Mouse (Mus musculus) testis, adult 2 months (tissue): ENCODE data around the gene Tespa1. TPM values are rescaled to one million over a fixed set of nuclear protein-coding genes. Genes with fewer than 3 reads are reported as not detected.
"Not testable (repeated sequence)": the region's sequence is repeated elsewhere in the genome, so short reads cannot be mapped to it uniquely, and the experiment has no call there.

Experiments used
- H3K27ac ChIP-seq: fragments of 200-500 bp; 2 replicates; pipeline ENCODE4 v1.5.1; 2012; ENCODE audit warnings: low read depth, low read length; ENCODE audit not compliant: control insufficient read depth, insufficient read depth
- H3K27me3 ChIP-seq: fragments of 200-500 bp; 2 replicates; pipeline ENCODE4 v1.6.1; 2012; ENCODE audit warnings: mild to moderate bottlenecking, low read length, moderate library complexity; ENCODE audit not compliant: control insufficient read depth, insufficient read depth
- H3K36me3 ChIP-seq: fragments of 200-500 bp; 2 replicates; pipeline ENCODE4 v1.6.1; 2012; ENCODE audit warnings: mild to moderate bottlenecking, low read length; ENCODE audit not compliant: control insufficient read depth, insufficient read depth
- H3K4me1 ChIP-seq: fragments of 200-500 bp; 2 replicates; pipeline ENCODE4 v1.6.1; 2012; ENCODE audit warnings: low read length; ENCODE audit not compliant: control insufficient read depth, insufficient read depth
- H3K4me3 ChIP-seq: fragments of 200-500 bp; 2 replicates; pipeline ENCODE4 v1.5.1; 2012; ENCODE audit warnings: low read depth, mild to moderate bottlenecking, low read length, moderate library complexity, mixed read lengths; ENCODE audit not compliant: control insufficient read depth
- CTCF ChIP-seq: fragments of 200-500 bp; IDR thresholded peaks from 2 replicates; pipeline ENCODE4 v1.5.1; 2012; ENCODE audit warnings: low read depth, mild to moderate bottlenecking, inconsistent platforms, low read length, moderate library complexity; ENCODE audit not compliant: control insufficient read depth, insufficient read depth, insufficient replicate concordance
- POLR2A ChIP-seq: fragments of 200-500 bp; IDR thresholded peaks from 2 replicates; pipeline ENCODE4 v1.6.1; 2012; ENCODE audit warnings: low read depth, mild to moderate bottlenecking, inconsistent platforms, low read length, moderate library complexity; ENCODE audit not compliant: control insufficient read depth
- polyA plus RNA-seq: library from polyadenylated mRNA; depleted of rRNA; stranded (reverse); fragments of >200 nt; gene quantifications from 2 replicates; pipeline ENCODE4 v1.2.3, GENCODE M21; 2012; rRNA removed

Tespa1 gene
- not detected in 2 replicates for polyA plus RNA-seq

DNA sequence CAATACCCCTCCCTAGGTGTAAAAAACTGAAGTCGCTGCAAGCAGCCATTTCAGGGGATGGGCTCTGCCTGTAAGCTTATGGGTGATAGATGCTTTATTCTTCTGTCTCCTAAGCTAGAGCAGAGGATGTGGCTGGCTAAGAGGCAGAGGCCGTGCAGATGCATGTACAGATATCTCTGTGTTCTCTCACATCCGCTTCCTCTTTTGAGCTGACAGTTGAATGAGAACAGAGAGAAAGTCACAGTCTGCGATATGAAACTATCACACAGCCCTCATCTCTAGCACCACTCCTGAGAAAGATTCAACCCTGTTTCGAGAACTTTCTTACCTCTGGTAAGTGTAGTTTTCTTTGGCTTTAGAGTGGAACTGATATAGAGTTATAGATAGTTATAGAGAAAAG, at the start of gene Tespa1:
Tespa1 (plus strand) TSS at position 234 of the 400 bp plus-strand sequence.
- no peak within 1 kb of the TSS for H3K27ac ChIP-seq
- no peaks in the 10 kb centered on the region for H3K27me3 ChIP-seq
- H3K4me1 ChIP-seq, result no peaks in the 10 kb centered on the region
- H3K4me3 ChIP-seq, result no peak within 1 kb of the TSS
- no peak for TF ChIP-seq CTCF
- no peak for TF ChIP-seq POLR2A
- H3K36me3 ChIP-seq, result no peaks in the 10 kb centered on the region

DNA sequence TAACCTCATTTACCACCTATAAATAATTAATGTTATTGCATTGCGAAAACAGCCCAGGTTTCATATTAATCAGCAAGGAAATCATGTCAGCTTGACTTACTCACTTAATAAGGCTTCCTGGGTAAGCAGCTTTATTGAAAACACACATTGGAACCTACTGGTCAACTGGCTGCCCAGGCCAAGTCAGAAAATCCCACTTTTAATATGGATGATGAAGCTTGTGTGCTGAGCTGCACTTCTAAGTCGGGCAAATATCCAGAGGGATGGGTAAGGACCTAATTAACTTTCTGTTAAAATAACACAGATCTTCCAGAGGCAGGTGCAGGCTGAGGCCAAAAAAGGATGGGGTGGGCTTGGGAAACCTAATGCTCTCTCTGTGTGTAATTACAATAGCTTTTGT, 46.9 kb upstream of the Tespa1 start:
- H3K27ac ChIP-seq, result no peak overlapping the region
- no peak overlapping the region for H3K4me3 ChIP-seq
- no peak for TF ChIP-seq CTCF
- no peak for TF ChIP-seq POLR2A
- no peaks in the 10 kb centered on the region for H3K36me3 ChIP-seq
- no peaks in the 10 kb centered on the region for H3K4me1 ChIP-seq
- H3K27me3 ChIP-seq, result no peaks in the 10 kb centered on the region

DNA sequence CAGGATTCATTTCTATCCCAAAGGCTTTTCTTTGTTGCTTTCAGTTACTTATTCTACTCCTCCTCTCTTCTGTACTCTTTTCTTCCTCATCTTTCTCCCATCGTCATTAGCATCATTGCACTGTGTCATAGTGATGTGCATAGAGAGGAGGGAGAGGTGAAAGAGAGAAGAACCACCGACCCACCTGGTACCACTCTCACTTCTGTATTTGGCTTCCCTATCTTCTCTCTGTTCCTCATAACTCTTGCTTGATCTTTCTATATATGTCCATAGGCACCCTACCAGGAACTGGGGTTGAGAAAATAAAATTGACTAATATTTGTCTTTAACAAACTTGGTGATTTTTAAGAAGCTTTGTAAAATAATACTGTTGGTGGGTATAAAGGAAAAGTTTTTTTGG, 46.2 kb upstream of the Tespa1 start:
- Histone ChIP-seq H3K36me3 (no peaks in the 10 kb centered on the region), H3K4me1 (no peaks in the 10 kb centered on the region), H3K27me3 (no peaks in the 10 kb centered on the region), H3K4me3 (no peak overlapping the region), H3K27ac (no peak overlapping the region)
- TF ChIP-seq CTCF (no peak), POLR2A (no peak)

DNA sequence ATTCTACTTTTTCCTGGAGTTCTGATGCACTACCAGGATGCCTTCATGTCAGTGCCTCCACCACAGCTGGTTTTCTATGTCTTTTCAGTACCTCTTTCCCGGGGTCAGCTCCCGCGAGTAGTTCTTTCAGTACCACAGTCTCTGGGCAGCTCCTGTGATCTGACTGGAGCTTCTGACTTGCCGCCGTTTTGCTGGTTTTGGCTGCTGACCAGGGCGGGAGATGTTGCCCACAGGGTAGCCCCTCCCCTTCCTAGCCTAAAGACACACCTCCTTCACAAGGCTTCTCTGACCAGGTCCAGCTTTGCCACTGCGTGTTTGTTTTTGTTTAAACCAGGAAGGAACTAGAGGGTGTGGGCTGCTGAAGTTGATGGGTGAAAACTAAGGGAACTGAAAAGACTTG, 42.6 kb upstream of the Tespa1 start, which contains the start of gene Neurod4:
Neurod4 (minus strand) TSS at position 175 of the 400 bp plus-strand sequence.
- Histone ChIP-seq H3K36me3 (no peaks in the 10 kb centered on the region), H3K4me1 (no peaks in the 10 kb centered on the region), H3K27ac (no peak within 1 kb of the TSS), H3K4me3 (no peak within 1 kb of the TSS), H3K27me3 (no peaks in the 10 kb centered on the region)
- TF ChIP-seq CTCF (no peak), POLR2A (no peak)

DNA sequence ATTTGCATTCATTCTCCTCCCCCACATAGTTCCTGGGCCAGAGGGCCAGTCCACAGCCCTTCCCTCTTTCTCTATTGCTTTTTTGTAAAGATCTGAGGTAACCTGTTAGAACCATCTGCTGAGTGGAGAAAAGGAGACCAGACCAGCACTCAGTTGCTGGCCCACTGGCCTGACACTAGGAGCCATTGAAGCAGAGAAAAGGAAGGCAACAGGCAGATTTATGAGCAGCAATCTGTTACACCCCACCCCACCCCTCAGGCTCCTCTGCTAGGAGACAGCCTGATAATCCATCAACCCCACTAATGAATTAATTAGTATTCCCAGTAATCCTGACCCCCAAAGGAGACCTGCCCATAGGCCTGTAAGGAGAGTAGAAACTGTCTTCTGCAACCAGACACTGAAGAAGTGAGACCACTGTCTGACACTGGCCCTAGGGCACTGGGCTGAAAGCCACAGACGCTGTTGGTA, 40.7 kb upstream of the Tespa1 start:
- H3K27me3 ChIP-seq, result no peaks in the 10 kb centered on the region
- no peak overlapping the region for H3K27ac ChIP-seq
- TF ChIP-seq CTCF (no peak), POLR2A (no peak)
- no peak overlapping the region for H3K4me3 ChIP-seq
- no peaks in the 10 kb centered on the region for H3K4me1 ChIP-seq
- no peaks in the 10 kb centered on the region for H3K36me3 ChIP-seq

DNA sequence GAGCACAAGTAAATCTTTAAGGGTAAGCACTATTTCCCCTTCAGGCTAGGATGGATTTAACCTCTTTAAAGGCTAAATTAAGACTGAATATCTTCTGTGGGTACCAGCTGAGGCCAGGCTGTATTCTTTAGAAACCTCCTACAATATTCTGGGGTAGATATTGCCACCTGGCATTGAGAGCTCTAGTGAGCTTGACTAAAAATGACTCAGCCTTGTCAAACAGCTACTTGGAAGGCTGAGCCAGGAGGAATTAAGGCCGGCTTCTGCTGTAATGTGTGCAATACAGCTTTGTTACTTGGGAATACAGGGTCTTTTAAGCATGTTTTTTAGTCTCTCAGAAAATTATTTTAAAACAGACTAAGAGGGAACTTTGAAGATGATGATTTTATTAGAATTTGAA, 35.5 kb upstream of the Tespa1 start:
- no peak overlapping the region for H3K4me3 ChIP-seq
- H3K36me3 ChIP-seq, result no peaks in the 10 kb centered on the region
- no peak overlapping the region for H3K27ac ChIP-seq
- H3K4me1 ChIP-seq, result no peaks in the 10 kb centered on the region
- no peak for TF ChIP-seq POLR2A
- no peak for TF ChIP-seq CTCF
- H3K27me3 ChIP-seq, result no peaks in the 10 kb centered on the region

DNA sequence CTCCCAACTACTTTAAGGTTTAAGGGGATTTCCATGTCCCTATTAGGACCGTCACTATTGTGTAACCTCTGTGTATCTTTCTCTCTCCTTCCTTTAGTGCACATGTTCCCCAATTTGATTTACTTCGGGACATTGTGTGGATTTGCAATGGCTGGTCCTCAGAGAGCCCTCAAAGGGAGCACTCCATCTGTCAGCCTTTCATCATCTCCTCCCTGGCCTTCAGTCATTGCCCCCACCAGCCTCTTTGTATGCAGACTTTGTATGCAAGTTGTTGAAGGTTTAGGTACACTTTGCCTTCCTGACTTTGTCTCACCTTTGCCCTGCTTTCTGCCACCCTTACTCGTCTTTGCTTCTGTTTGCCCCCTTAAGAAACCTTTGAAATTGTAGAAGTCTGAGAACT, 34.7 kb upstream of the Tespa1 start:
- Histone ChIP-seq H3K27me3 (no peaks in the 10 kb centered on the region), H3K4me1 (no peaks in the 10 kb centered on the region), H3K36me3 (no peaks in the 10 kb centered on the region), H3K27ac (no peak overlapping the region), H3K4me3 (no peak overlapping the region)
- TF ChIP-seq CTCF (no peak), POLR2A (no peak)

DNA sequence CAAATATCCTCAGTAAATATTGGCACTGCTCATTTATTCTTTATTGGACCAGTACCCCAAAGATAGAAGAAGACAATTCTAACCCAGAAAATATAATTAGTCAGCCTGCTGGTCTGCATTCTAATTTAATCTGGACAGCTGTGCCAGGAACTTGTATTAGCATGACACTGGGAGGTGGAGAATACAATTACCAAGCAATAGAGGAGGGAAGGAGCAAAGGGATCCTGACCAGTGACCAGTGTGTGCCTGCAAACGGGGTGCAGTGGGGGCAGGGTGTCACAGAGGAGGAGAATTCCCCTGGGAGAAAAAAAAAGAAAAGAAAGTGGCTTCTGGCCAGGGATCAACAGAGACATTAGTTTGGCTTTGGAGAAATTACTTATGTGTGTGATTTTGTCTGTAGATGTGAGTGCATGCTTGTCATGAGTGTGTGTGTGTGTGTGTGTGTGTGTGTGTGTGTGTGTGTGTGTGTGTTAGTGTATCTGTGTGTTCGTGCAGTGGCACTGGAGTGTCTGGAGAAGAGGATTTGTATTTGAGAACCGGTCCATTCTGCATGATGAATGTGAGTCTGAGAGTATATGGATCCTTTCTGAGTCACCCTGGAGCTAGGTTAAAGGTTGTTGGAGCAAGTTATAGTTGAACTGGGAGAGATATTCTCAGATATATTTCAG, 28.8 kb upstream of the Tespa1 start:
- Histone ChIP-seq H3K27ac (no peak overlapping the region), H3K36me3 (no peaks in the 10 kb centered on the region), H3K4me1 (no peaks in the 10 kb centered on the region), H3K27me3 (no peaks in the 10 kb centered on the region), H3K4me3 (peak overlapping the region; percentile 34; the same call in 1 of the 2 replicates)
- TF ChIP-seq POLR2A (no peak), CTCF (no peak)

DNA sequence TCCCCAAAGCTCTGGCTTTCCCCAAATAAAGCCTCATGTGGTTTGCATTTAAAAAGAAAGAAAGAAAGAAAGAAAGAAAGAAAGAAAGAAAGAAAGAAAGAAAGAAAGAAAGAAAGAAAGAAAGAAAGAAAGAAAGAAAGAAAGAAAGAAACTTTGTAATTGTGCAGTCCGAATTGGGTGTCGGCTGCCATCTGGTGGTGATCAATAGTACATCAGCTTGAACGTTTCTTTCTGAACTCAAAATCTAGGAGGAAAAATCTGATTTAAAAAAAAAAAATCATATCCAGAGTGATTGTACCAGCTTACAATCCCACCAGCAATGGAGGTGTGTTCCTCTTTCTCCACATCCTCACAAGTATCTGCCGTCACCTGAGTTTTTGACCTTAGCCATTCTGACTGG, 23.9 kb upstream of the Tespa1 start:
- not testable (repeated sequence) for H3K36me3 ChIP-seq, H3K4me1 ChIP-seq

DNA sequence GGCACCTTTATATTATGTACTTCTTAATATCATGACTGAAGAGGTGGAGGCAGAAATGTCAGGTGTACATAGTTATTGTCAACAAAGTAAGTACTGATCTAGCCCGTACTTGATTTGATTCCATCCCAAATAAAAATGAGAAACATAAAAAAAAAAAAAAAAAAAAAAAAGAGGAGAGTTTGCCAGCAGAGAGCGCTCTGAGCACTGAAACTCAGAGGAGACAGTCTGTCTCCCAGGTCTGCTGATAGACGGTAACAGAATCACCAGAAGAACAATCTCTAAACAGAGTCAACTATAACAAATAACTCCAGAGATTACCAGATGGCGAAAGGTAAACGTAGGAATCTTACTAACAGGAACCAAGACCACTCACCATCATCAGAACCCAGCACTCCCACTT, 18.5 kb upstream of the Tespa1 start:
- not testable (repeated sequence) for H3K27ac ChIP-seq, H3K27me3 ChIP-seq, H3K4me1 ChIP-seq, H3K4me3 ChIP-seq, H3K36me3 ChIP-seq

More for the DNA sequence above, 23.9 kb upstream of the Tespa1 start:
- not testable (repeated sequence) for H3K27ac ChIP-seq, H3K27me3 ChIP-seq, H3K4me3 ChIP-seq
